Mouse (Mus musculus): ENCODE measurements around the gene Rae1.

Rae1 gene

DNA sequence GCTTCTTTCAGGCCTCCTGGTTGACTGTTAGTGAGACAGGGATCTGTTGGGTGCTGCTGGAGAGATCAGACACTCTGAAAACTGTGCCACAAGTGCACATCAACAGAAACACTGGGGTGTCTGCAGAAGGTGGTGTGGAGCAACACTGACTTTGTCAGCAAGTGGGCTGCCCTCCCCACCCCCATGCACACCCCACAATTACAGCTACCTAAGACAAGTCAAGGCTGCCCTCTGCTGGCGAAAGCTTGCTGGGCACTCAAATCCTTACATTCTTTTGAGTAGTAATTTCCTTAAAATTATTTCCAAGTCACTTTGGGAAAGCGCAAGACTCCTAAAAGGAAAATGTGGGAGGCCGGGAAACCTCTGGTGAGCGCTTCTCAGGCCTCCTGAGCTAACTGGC lies 3.7 kb upstream of the Rae1 start:
- no peak for DNase-seq (ENCODE audit: low read depth, low spot score)

GRCm38 (mm10) chr2:172997748-172998147 lies 2.2 kb upstream of the Rae1 start:
- no peak for DNase-seq (ENCODE audit: low read depth, low spot score)

DNA sequence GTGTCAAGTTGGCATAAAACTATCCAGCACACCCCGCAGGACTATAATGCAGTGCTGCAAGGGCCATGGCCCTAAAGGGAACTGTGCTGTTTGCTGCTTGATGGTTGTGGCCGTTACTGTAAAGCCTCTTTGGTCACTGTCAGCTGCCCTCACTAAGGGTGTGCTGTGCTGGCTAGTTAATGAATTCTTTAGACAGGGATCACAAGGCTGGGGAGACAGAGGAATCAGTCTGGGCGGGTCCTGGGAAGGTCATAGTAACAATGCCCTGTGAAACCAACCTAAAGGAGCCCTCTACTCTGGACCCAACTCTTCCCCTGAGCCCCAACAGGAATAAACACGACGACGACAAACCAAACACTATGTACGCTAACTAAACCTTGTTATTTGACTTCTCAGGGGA lies 1.4 kb upstream of the Rae1 start:
- DNase-seq (ENCODE audit: low read depth, low spot score), result no peak

DNA sequence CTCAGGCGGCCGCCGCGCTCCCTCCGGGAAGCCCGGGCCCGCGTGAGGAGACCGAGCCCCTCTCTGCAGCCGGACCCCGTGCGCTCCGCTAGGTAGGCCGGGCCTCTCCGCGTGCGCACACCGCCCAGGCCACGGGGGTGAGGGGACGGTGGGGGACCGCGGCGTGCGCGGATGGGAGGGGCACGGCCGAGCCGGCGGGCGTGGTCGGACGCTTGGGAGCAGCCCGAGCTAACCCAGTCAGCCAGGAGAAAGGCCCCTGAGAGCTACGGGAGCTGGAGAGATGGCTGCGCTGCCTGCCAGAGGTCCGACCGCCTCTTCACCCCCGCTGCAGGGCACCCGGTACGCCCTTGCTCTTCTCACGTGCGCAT lies 352 bp downstream of the Rae1 start:
- no peak for DNase-seq (ENCODE audit: low read depth, low spot score)

DNA sequence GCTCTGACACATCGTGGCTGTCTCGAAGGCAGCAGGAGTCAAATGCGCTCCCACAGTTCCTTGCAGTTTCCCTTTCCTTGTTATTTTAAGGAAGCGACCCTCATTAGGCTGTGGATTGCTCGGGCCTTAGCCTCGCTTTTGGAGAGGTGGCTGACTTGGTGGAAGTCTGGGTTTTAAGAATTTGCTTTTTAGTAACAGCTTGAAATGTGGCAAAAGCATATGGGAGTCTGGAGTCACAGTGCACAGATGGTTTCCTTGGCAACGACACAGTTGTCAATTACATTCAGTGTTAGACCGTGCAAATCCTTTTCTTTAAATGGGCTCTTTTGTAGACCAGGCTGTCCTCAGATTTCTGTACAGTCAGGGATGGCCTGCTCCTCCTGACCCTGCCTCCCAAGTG lies 1.0 kb downstream of the Rae1 start:
- peak; percentile 64 for DNase-seq (ENCODE audit: low read depth, low spot score)

GRCm38 (mm10) chr2:173003737-173004136 lies 3.8 kb downstream of the Rae1 start:
- no peak for DNase-seq (ENCODE audit: low read depth, low spot score)

DNA sequence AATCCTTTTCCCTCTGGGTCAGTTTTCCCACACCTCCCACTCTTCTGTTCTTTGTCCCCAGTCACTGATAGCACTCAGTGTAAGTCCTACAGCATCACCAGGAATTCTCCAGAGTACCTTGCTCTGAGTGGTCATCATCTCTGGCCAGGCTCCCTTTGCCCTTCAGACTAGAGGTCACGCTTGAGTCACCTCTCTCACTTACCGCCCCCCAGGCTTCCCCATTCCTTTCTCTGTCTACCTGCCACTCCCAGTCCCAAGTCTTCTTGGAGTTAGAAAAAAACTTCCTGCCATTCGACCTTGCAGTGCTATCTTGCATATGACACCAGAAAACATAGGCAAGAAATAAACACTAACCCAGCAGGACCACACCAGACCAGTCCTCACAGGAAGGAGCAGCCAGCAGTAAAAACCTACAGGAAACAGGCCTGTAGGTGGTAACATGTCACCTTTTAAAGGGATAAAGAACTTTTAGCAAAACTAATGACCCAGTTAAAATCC lies 10.4 kb downstream of the Rae1 start:
- no peak for DNase-seq (ENCODE audit: low read depth, low spot score)

DNA sequence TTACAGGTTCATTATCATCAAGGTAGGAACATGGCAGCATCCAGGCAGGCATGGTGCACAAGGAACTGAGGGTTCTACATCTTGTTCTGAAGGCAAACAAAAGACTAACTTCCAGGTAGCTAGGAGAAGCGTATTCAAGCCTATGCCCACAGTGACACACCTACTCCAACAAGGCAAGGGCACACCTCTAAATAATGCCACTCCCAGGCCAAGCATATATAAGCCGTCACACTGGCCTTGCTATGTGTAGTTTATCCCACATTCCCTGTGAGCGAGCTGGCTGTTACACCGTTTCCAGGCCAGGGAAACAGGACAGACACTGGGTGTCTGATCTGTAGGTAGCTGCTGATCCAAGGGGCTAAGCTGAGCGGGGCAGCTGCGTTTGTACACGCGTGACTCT lies 11.5 kb downstream of the Rae1 start:
- no peak for DNase-seq (ENCODE audit: low read depth, low spot score)

DNA sequence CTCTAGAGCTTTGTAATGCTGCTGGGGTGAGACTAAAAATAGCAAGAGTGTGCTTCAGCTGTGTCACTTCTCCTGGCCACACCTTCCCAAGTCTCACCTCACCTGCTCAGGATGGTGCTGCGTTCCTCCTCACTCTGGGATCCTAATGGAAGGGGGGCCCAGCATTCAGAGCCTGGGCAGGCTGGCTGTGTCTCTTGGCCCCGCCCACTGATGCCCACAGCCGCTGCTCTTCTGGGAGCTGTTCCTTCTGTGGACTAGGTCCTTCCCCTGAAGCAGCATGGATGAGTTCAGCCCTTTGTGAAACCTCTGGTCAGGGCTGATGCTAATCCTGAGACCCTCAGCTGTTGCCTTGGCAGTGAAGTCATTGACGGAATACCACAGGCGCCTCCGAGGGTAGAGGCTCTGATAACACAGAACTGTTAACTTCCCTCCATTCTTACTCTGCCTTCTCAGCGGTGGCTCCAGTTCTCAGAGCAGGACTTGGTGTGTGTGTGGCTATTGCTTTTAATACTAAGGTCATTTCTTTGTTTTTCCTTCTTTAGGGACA lies 14.9 kb downstream of the Rae1 start:
- DNase-seq (ENCODE audit: low read depth, low spot score), result no peak

DNA sequence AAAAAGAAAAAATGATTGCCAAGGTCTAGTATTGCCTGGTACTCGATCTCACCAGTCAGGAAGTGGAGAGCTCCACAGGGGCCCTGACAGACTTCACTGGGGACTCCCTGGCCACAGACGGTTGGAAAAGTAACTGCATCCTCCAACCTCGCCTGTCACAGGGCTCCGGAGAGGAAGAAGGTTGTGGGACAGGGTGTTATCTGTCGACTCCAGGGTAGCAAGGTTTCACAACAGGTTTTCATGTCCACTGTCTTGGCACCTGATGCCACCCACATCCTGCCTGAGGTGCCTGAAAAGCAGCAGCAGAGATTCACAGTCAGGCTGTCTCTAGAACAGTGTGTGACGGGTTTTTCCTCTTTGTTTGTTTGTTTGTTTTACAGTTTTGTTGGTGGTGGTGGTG lies 18.0 kb downstream of the Rae1 start:
- no peak for DNase-seq (ENCODE audit: low read depth, low spot score)

DNA sequence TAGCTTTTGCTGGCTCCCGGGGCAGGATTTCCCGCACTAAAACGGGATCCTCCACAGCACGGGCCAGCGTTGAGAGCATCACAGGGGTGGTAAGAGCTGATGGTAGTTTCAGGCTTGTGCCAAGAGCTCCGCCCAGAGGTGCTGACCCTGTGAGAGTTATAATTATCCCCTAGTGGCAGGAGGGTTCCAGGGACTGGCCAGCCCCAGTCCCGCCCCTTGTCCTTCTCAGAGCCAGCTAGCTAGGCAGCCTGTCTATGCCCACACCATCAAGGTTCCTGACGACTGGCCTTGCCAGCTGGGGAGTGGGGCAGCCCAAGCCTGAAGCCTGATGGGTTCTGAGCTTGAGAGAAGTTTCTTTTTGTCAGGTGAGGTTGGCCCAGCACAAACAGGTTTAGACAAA lies 18.7 kb downstream of the Rae1 start:
- no peak for DNase-seq (ENCODE audit: low read depth, low spot score)

- no peak for DNase-seq (ENCODE audit: low read depth, low spot score)
These were observed 19.4 kb downstream of the Rae1 start for GRCm38 (mm10) chr2:173019322-173019721.

DNA sequence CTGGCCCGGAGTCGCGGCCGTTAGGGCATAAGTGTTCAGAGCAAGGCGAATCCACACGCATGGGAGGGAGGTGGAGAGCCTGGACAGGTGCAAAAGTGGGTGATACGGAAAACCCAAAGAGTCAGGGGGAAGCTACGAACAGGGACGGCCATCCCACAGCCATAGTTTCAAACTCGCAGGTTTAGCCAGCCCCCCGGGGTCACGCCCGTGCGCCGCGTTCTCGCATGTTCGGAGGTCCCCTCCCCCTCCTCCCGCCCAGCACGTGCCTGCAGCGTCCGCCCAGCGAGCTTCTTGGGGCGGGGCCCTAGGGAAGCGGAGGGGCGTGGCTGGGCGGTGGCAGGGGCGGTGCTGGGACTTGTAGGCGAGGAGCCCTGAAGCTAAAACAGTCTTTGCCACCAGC lies 19.9 kb downstream of the Rae1 start:
- peak; percentile 39 for DNase-seq (ENCODE audit: low read depth, low spot score)

DNA sequence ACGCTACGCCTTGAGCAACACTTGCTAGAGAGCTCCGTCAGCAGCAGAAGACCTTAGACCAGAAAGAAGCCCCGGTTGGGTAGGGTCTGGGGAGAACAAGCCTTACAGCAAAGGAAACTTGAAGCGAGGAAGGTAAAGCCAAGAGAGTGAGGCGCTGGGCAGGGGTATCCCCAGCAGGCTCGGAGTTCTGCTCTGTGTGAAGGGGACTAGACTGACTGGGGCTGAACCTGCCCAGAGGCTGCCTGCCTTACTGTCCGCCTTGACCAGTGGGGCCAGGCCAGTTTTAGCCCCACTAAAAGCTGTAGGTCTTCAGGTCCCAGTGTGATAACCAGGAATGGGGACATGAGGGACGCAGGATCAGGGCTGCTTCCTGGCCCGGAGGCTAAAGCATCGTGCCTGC lies 20.5 kb downstream of the Rae1 start, which contains the start of gene Rbm38:
Gene Rbm38, plus strand, starts transcription at position 69 of the 400 bp plus-strand sequence.
- DNase-seq (ENCODE audit: low read depth, low spot score), result no peak

DNA sequence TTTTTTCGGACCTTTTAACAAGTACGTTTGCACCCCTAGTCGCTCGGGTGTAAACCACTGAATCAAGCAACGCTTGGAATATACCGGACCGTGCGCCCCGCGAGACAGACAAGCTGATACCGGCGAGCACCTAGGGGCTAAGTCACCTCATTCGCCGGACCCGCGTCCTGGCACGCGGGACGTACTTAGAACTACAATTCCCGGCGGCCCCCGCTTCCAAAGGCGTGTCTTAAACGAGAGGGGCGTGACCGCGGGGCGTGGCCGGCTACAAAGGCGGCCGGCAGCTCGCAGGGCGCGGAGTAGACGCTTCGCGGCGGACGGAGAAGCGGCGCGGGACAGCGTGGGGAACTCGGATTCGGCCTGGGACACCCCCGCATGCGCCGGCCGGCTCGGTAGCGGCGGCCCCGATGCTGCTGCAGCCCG lies 21.7 kb downstream of the Rae1 start:
- peak; percentile 70 for DNase-seq (ENCODE audit: low read depth, low spot score)

- DNase-seq (ENCODE audit: low read depth, low spot score), result no peak
These were observed 22.3 kb downstream of the Rae1 start for GRCm38 (mm10) chr2:173022056-173022681.

DNA sequence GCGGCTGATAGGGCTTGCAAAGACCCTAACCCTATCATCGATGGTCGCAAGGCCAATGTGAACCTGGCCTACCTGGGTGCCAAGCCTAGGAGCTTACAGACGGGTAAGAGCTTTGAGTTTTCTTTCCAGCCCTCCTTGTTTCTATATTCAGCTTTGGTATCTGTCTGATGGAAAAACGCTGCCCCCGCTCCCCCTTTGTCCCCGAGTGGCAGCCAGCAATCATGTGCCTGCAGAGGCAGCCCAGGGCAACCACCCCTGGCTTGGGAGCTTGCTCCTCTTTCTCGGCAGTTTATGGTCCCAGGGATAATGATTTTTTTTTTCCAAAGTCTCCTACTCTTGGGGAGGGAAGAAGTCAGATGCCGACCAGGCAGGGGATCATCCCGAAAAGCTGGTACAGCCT lies 22.9 kb downstream of the Rae1 start:
- no peak for DNase-seq (ENCODE audit: low read depth, low spot score)

GRCm38 (mm10) chr2:173023371-173023851 lies 23.5 kb downstream of the Rae1 start:
- DNase-seq (ENCODE audit: low read depth, low spot score), result no peak

DNA sequence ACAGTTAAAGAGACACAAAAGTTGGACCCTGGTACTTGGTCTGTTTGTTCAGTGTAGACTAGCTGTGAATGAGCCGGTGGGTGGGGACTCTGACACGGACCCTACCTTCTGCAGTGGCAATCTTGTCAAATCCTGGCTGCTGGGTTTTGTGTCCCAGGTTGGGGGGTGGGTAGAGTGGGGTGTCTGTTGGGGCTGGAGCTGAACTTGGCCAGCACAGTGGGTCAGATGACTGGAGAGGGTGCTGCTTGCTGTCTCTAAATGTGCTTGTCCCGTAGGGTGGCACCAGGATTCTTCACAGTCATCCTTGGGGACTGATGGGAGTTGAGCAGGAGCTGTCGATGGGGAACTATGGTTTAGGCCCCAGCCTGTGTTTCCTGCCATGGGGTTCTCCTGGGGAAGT lies 24.0 kb downstream of the Rae1 start:
- no peak for DNase-seq (ENCODE audit: low read depth, low spot score)

- DNase-seq (ENCODE audit: low read depth, low spot score), result no peak
These were observed 24.5 kb downstream of the Rae1 start for GRCm38 (mm10) chr2:173024392-173024791.

GRCm38 (mm10) chr2:173024938-173025337 lies 25.0 kb downstream of the Rae1 start:
- DNase-seq (ENCODE audit: low read depth, low spot score), result no peak

DNA sequence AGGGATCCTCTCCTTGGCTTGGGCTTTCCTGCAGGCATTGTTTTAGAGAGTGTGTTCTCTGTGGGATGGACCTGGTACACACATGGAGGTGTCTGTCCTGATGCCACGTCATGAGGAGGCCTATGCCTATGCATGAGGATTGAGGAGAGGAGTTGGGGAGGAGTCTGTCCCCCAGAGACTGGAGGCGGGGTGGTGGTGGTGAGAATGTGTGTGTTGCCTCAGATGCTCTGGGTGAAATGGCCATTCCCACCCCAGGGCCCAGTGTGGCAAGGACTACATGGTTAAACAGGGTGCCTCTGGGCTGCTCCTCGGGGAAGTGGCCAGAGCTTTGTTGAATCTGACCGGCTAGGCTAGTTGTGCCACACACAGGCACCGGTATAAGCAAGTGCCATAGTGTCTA lies 26.4 kb downstream of the Rae1 start:
- DNase-seq (ENCODE audit: low read depth, low spot score), result no peak

GRCm38 (mm10) chr2:173026688-173027131 lies 26.8 kb downstream of the Rae1 start:
- DNase-seq (ENCODE audit: low read depth, low spot score), result no peak
